Mouse (Mus musculus): ENCODE measurements around the gene Mrpl55.

DNA sequence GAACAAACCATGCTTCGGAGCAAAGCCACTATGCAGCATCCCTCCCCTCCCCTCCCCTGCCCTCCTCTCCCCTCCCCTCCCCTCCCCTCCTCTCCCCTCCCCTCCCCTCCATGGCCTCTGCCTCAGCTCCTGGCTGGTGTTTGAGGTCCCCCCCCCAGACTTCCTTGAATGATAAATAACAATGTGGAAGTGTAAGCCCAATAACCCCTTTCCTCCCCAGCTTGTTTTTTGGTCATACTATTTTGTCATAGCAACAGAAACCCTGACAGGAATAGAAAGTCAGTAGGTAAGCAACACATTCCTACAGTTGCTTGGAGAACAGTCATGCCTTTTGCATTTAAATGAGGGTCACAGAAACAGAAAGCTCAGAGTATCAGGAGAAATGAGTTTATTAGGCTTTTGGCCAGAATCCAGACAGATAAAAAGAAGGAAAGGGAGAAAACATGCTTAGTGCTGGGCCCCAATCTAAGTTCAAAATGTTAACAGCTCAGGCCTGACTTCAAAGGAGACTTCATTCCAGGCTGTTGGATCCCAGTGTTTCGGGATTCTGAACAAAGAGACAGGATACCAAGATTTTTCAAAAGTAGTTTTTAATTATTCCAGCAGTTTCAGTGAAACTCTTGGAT is 36.6 kb upstream of the Mrpl55 start:
- TF ChIP-seq USF1 (IDR thresholded peaks at IDR 0.05; ENCODE audit: low read depth) (no peak), CTCF (IDR thresholded peaks at IDR 0.05; ENCODE audit: control insufficient read depth, insufficient read depth, insufficient read length) (no peak), MAX (IDR thresholded peaks at IDR 0.05) (no peak), MYOD1 (IDR thresholded peaks at IDR 0.05; ENCODE audit: control insufficient read depth, insufficient read length, low read depth) (no peak), MYOG (IDR thresholded peaks at IDR 0.05; ENCODE audit: control insufficient read depth, extremely low read depth, insufficient read length) (no peak), CEBPB (IDR thresholded peaks at IDR 0.05; ENCODE audit: low read depth) (no peak)
